Mouse (Mus musculus) brown adipose tissue, adult 24 weeks (tissue): ENCODE results near the gene Kcnq1. TPM values are rescaled to one million over a fixed set of nuclear protein-coding genes. Genes with fewer than 3 reads are reported as not detected.

ENCODE experiments used
- H3K27ac ChIP-seq: fragments of 200-500 bp; replicated peaks from 2 replicates; pipeline ENCODE4 v1.5.1; 2012; ENCODE audit warnings: low read depth, mild to moderate bottlenecking, low read length
- H3K4me1 ChIP-seq: fragments of 200-500 bp; 2 replicates; pipeline ENCODE4 v1.6.1; 2012; ENCODE audit warnings: low read length, mixed read lengths; ENCODE audit not compliant: control insufficient read depth, insufficient read depth, insufficient read length
- H3K4me3 ChIP-seq: fragments of 200-500 bp; 2 replicates; pipeline ENCODE4 v1.5.1; 2012; ENCODE audit warnings: low read depth, mild to moderate bottlenecking, low read length, moderate library complexity; ENCODE audit not compliant: insufficient read depth
- polyA plus RNA-seq: library from polyadenylated mRNA; stranded (reverse); fragments of >200 nt; gene quantifications from 2 replicates; pipeline ENCODE4 v1.2.4, GENCODE M21; 2012; ENCODE audit not compliant: missing spikeins, insufficient read depth, insufficient read length

Kcnq1 gene
- polyA plus RNA-seq, 1 experiment = 0.36 TPM

DNA sequence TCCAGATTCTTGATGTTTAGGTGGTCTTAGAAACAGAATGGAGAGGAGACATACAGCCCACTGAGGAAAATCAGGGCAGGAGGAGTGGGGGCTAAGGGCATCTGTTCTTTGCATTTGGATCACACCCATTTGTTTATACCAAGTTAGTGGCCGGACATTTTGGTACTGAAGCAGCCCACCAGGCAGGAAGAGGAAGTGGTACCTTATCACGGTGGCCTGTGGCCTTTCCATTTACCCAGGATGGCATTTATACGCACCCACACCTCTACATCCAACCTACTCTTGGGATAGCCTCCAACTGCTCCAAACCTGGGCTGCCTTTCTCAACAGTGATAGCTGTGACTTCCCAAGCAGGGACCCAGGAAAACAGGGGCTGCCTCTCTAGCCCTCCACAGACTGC, 179.3 kb downstream of the Kcnq1 start:
- peaks cover 28% of the 10 kb centered on the region for H3K4me1 ChIP-seq
- no peak overlapping the region for H3K4me3 ChIP-seq
- H3K27ac ChIP-seq = no peak overlapping the region

DNA sequence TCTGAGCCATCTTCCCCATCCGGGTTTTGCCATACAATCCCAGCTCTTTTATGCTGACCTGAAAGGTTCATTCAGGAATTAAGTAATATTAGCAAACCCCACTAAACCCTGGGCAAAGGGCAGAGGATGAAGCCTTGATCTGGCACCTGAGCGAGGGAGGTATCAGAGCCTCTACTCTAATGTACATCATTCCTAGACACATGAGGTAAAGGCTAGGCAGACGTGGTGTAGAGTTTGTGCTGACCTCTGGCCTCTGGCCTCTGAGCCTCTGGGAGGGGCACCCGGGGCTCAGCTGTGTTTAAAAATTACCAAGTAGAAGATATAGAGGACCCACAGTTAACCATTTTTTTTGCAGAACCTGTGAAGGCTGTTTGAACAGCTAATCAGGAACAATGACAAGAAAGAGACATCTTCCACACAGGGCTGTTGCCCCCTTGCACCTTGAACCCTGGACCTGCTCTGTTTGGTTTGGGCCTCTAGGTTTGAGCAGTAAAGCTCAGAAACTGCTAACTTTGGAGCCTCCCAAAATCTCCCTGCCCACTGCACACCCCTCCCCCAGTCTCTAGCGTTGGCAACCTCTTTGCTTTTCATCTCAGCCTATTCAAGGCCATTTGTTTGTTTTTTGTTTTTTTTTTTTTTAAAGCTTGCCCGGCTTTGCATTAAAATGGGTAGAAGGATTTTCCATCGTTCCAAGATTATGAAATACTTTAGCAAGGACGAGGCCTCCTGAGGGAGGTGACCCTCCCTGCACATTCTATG, 180.5 kb downstream of the Kcnq1 start:
- Histone ChIP-seq H3K4me3 (no peak overlapping the region), H3K27ac (no peak overlapping the region), H3K4me1 (peaks cover 28% of the 10 kb centered on the region)

DNA sequence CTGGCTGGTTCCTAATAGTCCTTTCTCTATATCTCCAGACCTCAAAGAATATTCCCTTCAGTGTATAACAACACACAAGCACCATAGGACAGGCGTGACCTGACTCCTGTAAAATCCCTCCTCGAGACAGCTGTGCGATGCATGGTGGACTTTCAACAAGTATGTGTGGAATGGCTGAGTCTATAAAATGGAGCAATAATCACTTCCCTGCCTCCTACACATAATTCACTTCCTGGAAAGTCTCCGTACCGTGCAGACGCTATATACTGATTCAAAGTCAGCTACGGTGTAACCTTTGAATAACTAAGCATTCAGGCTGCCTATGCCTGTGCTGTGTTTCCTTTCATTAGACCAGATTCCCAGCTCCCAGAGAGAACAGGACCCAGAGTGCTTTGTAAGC, 182.0 kb downstream of the Kcnq1 start:
- H3K4me1 ChIP-seq = peaks cover 24% of the 10 kb centered on the region
- H3K4me3 ChIP-seq = no peak overlapping the region
- no peak overlapping the region for H3K27ac ChIP-seq

DNA sequence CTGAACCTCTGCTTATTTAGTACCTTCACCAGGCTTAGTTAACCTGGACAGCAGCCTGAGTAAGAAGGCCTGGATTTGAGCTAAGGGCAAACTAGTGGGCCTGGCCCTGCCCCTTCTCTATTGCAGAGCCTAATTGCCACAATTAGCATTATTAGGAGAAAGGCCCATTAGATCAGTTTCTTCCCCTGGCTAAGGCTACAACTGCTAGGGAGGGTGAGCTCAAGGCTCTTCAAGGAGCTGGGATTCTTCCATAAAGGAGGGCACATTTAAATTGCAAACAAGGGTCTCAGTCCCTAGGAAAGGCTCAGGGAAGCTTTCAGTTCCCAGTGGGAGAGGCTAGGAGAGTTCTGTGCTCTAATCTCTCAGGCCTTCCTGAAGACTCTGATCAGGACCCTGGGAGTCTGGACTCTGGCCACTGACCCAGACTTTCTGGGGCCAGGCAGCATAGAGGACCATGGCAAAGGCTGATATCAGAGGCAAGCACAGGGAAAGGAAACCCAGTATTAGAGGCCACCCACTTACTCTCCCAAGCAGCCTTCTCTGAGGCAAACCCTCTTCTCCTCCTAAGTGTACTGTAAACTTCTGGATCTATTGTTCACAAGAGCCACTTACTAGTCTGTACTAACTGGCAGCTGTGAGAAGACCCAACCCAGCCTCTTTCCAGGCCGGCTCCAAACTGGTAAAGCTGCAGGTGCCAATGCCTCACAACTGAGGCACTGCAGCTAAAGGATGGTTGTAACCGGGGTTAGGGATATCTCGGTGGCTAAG, 183.1 kb downstream of the Kcnq1 start:
- no peak overlapping the region for H3K27ac ChIP-seq
- H3K4me1 ChIP-seq = peaks cover 15% of the 10 kb centered on the region; the same call in 1 of the 2 replicates
- no peak overlapping the region for H3K4me3 ChIP-seq

DNA sequence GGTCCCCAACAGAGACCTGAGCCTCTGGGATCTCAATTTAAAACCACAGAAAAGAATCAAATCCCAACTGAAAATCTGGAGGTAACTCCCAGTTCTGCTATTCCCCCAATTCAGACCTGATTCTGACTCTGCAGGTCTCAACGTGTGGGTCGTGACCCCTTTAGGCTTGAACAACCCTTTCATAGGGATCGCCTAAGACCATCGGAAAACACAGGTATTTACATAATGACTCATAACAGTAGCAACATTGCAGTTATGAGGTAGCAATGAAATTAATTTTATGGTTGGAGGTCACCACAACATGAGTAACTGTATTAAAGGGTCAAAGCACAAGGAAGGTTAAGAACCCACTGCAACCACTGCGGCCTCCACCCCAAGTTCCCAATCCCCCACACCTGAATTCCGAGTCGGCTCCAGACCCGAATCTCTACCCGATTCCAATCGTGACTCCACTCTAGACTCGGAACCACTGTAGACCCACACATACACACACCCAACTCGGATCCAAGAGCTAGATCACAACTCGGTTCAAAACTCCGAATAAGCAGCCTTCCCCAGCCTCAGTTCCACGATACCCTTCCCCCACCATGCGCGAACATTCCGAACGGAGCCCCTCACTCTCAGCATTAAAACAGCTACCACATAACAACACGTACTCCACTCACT, 188.7 kb downstream of the Kcnq1 start:
- Histone ChIP-seq H3K27ac (peak overlapping the region; percentile 4; the same call in 1 of the 2 replicates), H3K4me3 (peak overlapping the region; percentile 75), H3K4me1 (no peaks in the 10 kb centered on the region)

DNA sequence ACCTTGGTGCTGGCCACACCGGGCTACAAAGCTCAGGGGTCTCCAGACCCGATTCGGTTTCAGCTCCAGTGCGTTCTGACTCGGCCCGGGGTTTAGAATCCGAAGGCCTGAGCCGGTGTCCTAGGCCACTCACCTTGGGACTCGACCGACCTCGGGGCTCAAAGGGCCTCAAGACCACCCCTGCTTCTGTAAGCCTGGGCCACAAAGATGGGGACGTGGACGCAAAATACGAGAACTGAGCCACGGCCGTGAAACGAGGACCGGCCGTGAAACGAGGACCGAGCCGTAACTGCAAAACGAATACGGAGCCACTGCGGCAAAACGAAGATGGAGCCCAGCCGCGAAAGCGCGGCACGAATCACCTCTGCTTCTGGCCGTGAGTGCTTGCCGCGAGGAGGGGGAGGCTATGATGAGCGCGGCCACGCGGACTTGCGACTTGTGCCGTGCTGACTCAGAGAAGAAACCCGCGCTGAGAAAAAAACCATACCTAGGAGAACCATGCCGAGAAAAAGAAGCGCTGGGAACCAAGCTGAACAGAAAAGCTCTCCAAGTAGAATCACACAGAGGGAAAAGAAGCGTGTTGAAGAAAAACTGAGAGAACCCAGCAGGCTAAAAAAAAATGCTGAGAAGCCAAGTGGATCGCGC, 189.3 kb downstream of the Kcnq1 start:
- Histone ChIP-seq H3K4me1 (no peaks in the 10 kb centered on the region), H3K4me3 (peak overlapping the region; percentile 75), H3K27ac (peak overlapping the region; percentile 29)

DNA sequence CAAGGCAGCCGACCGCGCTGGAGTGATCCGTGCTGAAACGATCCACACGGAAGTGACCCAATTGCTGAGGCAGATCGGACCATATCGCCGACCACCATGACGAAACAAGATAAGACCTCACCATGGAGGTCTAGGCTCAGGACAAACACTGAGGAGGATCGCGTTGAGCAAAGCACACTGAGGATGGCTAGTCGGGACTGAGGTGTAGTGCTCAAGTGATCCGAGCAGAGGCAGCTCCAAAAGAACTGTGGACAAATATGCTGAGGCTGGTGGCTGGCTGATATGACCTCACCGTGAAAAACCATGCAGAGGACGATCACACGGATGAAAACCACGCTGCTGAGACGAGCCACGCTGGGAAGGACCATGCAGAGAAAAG, 189.8 kb downstream of the Kcnq1 start:
- H3K4me3 ChIP-seq = peak overlapping the region; percentile 75
- H3K27ac ChIP-seq = peak overlapping the region; percentile 29
- H3K4me1 ChIP-seq = no peaks in the 10 kb centered on the region

DNA sequence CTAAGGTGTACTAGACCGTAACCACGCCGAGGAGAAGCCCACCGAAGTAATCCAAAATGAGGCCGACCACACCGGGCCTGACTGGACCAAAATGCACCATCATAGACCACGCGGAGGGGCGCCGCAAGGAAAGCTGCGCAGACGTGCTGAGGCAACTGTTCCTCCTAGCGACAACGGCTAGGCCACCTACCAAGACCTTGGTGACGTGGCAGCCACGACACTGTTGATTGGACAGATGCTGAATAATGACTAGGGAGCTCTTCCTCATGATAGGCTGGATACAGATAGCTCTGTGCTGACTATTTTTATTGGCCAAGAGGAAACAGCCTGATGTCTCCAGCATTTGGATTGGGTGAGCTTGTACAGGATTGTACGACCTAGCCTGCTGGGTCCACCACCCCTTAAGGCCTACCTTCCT, 190.2 kb downstream of the Kcnq1 start:
- Histone ChIP-seq H3K4me3 (peak overlapping the region; percentile 75), H3K4me1 (no peaks in the 10 kb centered on the region), H3K27ac (peak overlapping the region; percentile 29)

DNA sequence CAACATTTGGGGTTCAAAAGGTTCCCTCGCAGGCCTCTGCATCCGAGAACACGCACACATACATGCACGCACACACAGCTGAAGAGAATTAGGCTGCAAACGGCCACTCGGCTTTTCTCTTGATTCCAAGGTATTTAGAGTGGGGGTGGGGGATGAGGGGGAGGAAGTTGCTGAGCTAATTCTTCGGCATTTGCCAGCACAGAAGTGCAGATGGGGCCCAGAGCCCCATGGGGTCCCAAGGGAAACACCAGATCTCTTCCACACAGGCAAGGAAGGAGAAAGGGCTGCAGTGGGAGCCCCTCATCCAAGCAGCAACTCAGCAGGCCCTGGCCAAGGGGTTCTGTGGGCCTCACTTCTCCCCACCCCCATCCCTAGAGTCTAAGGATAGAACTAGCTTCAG, 193.9 kb downstream of the Kcnq1 start:
- Histone ChIP-seq H3K27ac (no peak overlapping the region), H3K4me1 (no peaks in the 10 kb centered on the region), H3K4me3 (no peak overlapping the region)

DNA sequence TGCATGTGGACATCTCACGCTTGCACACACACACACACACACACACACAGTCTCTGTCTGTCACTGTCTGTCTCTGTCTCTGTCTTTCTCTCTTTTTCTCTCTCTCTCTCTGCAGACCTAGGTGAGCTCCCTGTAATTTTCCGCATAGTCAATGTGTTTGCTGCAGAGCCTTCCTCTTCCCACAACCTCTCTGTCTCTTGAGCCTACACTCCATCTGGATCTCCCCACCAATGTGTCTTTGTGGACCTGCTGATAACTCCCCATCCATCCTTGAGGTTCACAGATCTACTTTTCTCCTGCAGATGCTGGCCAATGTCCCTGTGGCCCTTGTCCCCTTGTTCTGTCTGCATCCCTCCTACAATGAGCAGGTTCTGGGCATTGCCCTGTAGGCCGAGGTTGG, 194.5 kb downstream of the Kcnq1 start:
- no peak overlapping the region for H3K4me3 ChIP-seq
- no peaks in the 10 kb centered on the region for H3K4me1 ChIP-seq
- H3K27ac ChIP-seq = no peak overlapping the region

DNA sequence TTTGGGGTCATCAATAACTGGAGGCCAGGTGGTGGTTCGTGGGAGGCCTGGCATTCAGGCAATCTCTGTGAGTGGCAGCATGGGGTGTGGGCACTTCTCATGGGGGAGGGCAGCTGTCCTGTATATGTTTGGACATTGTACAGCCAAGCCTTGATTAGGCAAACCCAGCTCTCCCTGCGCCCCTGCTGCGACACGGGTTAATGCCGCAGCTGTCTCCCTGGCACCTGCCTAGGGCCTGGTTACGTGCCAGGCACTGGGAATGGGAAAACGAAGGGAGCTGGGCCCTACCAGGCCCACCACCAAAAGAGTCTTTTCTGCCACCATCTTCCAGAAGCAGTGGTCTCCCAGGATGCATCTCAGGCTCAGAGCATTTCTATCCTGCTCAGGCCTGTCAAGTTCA, 196.0 kb downstream of the Kcnq1 start:
- H3K4me3 ChIP-seq = no peak overlapping the region
- H3K4me1 ChIP-seq = no peaks in the 10 kb centered on the region
- H3K27ac ChIP-seq = no peak overlapping the region

DNA sequence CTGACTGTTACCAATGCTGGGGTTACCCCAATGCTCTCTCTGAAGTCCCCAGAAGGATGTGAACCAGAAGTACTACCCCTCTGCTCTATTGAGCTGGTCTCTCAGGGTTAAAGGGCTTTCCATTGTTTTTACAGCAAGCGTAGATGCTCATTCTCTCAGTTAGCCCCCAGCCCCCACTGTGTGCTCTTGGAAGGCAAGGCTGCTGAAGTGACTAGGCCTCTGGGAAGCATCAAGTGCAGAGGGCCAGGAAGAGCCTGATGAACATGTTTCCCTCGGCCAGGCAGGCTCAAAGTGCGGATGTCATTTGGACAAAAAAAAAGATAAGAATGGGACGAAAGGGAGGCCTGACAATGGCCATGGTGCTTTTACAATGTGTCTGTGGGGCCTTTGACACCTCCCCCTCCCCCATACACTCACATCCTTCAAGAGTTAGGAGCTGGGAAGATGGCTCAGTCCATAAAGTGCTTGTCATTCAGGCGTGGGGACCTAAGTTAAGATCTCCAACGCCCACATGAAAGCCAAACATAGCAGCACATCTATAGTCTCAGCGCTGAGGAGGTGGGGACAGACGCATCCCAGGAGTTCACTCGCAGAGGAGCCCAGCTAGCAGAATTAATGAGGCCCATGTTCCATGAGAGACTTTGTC, 196.6 kb downstream of the Kcnq1 start:
- Histone ChIP-seq H3K27ac (no peak overlapping the region), H3K4me3 (no peak overlapping the region), H3K4me1 (no peaks in the 10 kb centered on the region)

DNA sequence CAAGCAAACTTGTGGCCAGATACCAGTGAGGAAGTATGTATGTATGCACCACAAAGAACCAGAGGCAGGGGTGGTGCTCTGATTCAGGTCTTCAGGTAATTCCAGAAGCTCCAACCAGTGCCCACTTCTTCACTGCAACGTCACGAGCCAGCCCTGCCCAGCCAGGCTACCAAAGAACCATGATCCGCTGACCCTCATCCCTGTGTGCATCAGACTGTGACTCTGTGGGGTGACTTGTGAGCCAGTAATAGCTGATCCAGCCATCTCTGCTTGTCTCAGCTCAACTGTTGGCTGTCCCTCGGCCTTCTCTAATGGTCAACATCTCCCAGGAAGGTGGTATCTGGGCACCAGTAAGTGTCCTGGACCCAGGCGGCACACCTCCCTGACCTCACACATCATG, 197.4 kb downstream of the Kcnq1 start:
- Histone ChIP-seq H3K4me1 (no peaks in the 10 kb centered on the region), H3K4me3 (no peak overlapping the region), H3K27ac (no peak overlapping the region)

DNA sequence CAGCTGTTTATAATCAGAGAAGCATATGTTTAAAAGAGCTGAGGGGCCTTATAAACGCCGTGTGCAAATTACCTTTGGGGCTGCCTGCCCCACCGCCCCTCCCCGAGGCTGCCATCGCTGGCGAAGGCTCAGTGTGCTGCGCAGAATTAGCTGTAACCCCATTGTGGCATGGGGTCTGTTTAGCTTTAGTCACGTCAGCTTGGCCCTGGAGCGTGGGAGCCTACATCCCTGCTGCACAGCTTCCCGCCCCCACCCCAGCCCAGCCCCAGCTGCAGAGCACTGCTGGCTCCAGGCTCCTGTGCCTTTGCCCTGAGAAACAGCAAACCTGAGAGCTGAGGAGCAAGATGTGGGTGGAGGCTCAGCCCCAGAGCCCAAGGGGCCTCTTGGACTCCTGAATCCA, 199.6 kb downstream of the Kcnq1 start:
- Histone ChIP-seq H3K4me3 (no peak overlapping the region), H3K27ac (no peak overlapping the region), H3K4me1 (peaks cover 4% of the 10 kb centered on the region; the same call in 1 of the 2 replicates)

DNA sequence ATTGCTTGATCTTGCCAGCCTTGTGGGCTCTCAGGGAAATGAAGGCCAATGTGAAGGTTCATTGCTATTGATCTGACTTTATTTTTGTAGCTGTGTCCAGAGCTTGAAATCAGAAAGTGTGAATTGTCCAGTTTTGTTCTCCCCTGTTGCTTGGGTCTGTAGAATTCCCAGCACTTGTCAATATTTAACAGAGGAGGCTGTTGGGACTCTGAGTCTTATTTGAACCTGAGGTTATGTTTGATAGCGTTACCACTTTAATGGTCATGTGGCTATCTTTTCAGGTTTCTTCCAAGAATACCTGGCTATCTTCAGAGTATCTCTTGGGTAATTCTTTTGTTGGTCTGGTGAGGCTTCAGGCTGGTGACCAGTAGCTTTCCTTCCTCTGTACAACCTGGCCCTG, 201.8 kb downstream of the Kcnq1 start:
- Histone ChIP-seq H3K4me3 (no peak overlapping the region), H3K27ac (no peak overlapping the region), H3K4me1 (peaks cover 4% of the 10 kb centered on the region; the same call in 1 of the 2 replicates)
